Mouse (Mus musculus) brain, embryonic 18.5 days (tissue): ENCODE measurements around the gene Olfr1423.
A peak's percentile ranks its signal among the peaks of the same experiment; 100 is the strongest.
"Not testable (repeated sequence)": the region's sequence is repeated elsewhere in the genome, so short reads cannot be mapped to it uniquely, and the experiment has no call there.

Source experiments
- DNase-seq: peaks from one replicate; pipeline ENCODE4 v3.0.0-alpha.2; 2012; ENCODE audit warnings: low read depth, low spot score

Gene Olfr1423

GRCm38 (mm10) chr19:12041217-12041616 lies at the start of gene Olfr1423:
Olfr1423 (minus strand) TSS chr19:12041317.
- no peak for DNase-seq

- DNase-seq = not testable (repeated sequence)
Observed at GRCm38 (mm10) chr19:12077631-12078030, 36.5 kb upstream of the Olfr1423 start, which contains the start of gene Olfr1425. Olfr1425 (minus strand) TSS chr19:12077731.

- DNase-seq = not testable (repeated sequence)
Observed at GRCm38 (mm10) chr19:12069546-12069945, 28.4 kb upstream of the Olfr1423 start.

GRCm38 (mm10) chr19:12067806-12068205 lies 26.7 kb upstream of the Olfr1423 start:
- not testable (repeated sequence) for DNase-seq

- DNase-seq = not testable (repeated sequence)
Observed at GRCm38 (mm10) chr19:12062582-12062981, 21.5 kb upstream of the Olfr1423 start, which contains the start of gene Olfr1424. Olfr1424 (minus strand) TSS chr19:12062682.

GRCm38 (mm10) chr19:12043163-12043562 lies 2.0 kb upstream of the Olfr1423 start:
- no peak for DNase-seq

GRCm38 (mm10) chr19:12037727-12038126 lies 3.4 kb downstream of the Olfr1423 start:
- no peak for DNase-seq

- DNase-seq = no peak
Observed at GRCm38 (mm10) chr19:12026606-12027005, 14.5 kb downstream of the Olfr1423 start.

GRCm38 (mm10) chr19:12025333-12025732 lies 15.8 kb downstream of the Olfr1423 start:
- DNase-seq = no peak

- DNase-seq = no peak
Observed at GRCm38 (mm10) chr19:12024149-12024548, 17.0 kb downstream of the Olfr1423 start.

- DNase-seq = no peak
Observed at GRCm38 (mm10) chr19:12016192-12016591, 24.9 kb downstream of the Olfr1423 start.

GRCm38 (mm10) chr19:12015708-12016107 lies 25.4 kb downstream of the Olfr1423 start:
- no peak for DNase-seq

GRCm38 (mm10) chr19:12013228-12013627 lies 27.9 kb downstream of the Olfr1423 start:
- no peak for DNase-seq

- no peak for DNase-seq
Observed at GRCm38 (mm10) chr19:12012615-12013014, 28.5 kb downstream of the Olfr1423 start.

GRCm38 (mm10) chr19:12011560-12012556 lies 29.3 kb downstream of the Olfr1423 start:
- peak; percentile 78 for DNase-seq

GRCm38 (mm10) chr19:12010916-12011559 lies 30.1 kb downstream of the Olfr1423 start:
- peak; percentile 89 for DNase-seq

- no peak for DNase-seq
Observed at GRCm38 (mm10) chr19:12010281-12010771, 30.8 kb downstream of the Olfr1423 start.

GRCm38 (mm10) chr19:12009501-12010280 lies 31.4 kb downstream of the Olfr1423 start:
- no peak for DNase-seq

- no peak for DNase-seq
Observed at GRCm38 (mm10) chr19:12008410-12009380, 32.4 kb downstream of the Olfr1423 start.
